Mouse (Mus musculus) heart, postnatal 0 days (tissue): ENCODE measurements at regions not wholly inside any gene's neighbourhood (a gene's known extent, or its start where the extent isn't known, plus 50 kb on each side); places are given as distances from the start of the nearest gene placed in this dataset.

Experiments
- CTCF ChIP-seq: IDR thresholded peaks from 2 replicates; pipeline ENCODE4 v1.5.1; 2016; ENCODE audit warnings: antibody characterized with exemption, control low read depth, low read depth
- EP300 ChIP-seq: IDR thresholded peaks from 2 replicates; pipeline ENCODE4 v1.6.1; 2016; ENCODE audit warnings: antibody characterized with exemption, low read depth

- no peak for TF ChIP-seq CTCF
- no peak for TF ChIP-seq EP300
Observed at GRCm38 (mm10) chr14:102302826-102303225, 573.1 kb downstream of the Lmo7 start.
